Mouse (Mus musculus) A20 (cell line): ENCODE results near the gene 1700008O03Rik.
A peak's percentile ranks its signal among the peaks of the same experiment; 100 is the strongest.

Experiments used
- DNase-seq: peaks from one replicate; pipeline ENCODE4 v3.0.0-alpha.2; 2011; ENCODE audit warnings: low read depth, low spot score

The 1700008O03Rik gene

GRCm38 (mm10) chr7:44349043-44349442, 36.6 kb downstream of the 1700008O03Rik start:
- peak; percentile 49 for DNase-seq

DNA sequence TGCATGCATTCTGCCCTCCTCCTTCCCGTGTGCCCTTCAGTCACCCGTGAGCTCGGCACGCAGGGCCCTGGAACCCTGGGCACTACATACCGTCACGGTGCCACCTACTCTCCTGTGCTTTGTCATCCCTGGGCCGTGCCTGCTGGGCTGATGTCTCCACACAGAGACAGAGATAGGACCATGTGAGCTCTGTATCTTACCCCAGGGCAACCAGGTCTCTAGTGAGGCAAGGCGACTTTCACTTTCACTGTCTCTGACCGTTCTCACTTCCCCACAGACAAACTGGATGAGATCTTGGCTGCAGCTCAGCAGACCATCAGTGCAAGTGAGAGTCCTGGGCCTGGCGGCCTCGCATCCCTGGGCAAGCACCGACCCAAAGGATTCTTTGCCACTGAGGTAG, 41.0 kb downstream of the 1700008O03Rik start:
- peak; percentile 90 for DNase-seq

DNA sequence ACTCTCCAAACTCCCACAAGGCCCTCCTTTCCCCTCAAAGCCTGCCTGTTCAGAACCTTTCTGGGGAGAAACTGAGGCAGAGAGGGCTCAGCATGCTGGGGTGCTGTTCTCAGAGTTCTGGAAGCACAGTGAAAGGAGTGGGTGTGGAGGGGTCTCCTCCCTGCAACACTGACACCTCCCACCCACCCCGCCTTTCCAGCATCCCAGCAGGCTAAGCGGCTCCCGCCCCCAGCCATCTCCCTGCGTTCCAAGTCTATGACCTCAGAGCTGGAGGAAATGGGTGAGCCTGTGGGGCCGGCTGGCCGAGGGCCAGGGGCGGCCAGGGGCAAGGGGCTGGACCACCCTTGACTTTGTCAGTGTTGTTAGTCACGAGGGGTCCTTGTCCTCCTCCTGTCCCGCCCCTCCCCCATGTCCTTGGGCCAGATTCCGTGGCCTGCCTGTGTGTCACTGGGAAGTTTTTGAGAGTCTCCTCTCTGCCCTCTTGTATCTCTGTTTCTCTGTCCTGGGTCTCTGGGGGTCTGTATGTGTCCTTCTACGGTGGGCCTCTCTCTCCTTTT, 42.1 kb downstream of the 1700008O03Rik start:
- DNase-seq: no peak

- no peak for DNase-seq
Measured at GRCm38 (mm10) chr7:44341714-44342113, 43.9 kb downstream of the 1700008O03Rik start.

DNA sequence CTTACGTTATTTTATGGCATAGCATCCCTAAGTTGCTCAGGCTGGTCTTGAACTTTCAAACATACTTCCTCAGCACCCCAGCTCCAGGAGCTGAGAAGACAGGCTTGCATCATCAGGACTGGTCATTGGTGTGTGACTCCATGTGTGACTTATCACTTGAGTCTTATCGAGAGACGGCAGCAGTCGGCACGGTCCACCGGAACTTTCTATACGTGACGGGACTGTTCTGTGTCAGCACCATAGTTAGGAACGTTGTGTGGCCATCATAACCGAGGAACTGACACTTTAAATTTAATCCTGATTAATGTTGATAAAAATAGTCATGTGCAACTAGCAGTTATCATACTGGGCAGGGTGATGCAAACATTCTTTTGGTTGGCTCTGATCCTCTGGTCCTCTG, 44.5 kb downstream of the 1700008O03Rik start:
- no peak for DNase-seq

DNA sequence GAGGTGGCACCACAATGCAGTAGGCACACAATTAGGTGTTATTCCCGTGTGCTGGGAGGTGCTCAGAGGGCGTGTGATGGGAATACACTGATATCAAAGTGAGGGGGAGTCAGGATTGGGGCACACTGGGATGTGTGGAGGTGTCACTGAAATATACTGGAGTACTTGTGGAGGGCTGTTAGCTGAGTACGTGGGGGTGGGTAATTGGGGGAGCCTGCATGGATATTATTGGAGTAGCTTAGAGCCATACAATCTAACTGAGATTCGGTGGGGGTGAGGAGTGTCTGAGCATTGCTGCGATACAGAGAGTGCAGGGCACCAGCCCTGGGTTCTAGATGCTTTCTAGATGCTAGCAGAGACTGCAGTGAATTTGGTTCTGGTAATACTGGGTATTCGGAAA, 45.4 kb downstream of the 1700008O03Rik start:
- DNase-seq: no peak

DNA sequence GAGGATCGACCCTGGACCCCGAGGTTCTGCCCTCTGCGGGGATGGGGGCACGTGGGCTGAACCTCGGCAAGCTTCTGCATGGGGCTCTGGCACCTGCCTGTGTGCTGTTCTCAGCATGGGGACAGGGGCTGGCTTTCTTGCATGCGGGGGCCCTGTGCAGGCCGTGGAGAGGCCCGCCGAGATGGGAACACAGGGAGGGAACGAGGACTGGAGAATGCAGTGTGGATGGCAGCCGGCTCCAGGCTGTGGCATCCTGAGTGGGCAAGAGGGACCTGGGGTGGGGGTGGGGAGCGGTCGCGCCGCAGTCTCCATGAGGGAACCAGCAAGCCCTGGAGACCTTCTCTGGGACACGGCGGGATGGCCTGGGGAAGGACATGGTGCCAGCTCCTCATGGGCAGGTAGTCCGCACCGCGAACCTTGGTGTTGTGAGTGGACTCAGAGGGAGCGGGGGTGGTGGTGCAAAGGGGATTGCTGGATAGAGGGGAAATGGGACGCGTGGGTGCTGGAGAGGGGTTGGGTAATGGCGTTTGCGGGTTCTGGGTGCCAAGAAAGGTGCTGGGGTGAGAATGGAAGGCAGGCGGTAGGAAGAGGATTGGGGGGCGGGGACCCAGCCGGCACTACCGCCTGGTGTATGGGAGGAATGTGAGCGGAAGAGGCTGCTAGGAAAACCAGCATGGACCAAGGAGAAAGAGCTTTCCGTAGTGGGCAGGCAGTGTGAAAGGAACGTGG, 48.3 kb downstream of the 1700008O03Rik start:
- DNase-seq: no peak

GRCm38 (mm10) chr7:44336046-44337021, 49.3 kb downstream of the 1700008O03Rik start:
- no peak for DNase-seq

- DNase-seq: no peak
Measured at GRCm38 (mm10) chr7:44335031-44335878, 50.4 kb downstream of the 1700008O03Rik start.

DNA sequence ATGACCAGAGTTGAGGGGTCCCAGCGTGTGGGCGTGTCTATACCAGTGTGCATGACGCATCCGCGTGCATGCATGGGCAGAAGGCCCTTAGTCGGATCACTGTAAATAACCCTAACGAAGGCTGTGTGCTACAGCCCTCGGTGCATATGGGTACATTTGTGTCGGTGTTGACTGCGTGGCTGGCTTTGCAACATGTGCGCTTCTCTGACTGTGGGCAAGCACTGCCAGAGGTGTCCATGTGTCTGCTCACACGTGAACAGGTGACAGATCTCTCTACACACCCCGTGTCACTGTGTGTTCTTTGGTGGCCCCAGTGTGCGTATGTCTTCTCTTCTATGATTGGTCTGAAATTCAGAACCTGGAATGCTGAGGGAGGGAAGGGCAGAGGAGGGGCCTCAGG, 51.5 kb downstream of the 1700008O03Rik start:
- no peak for DNase-seq

- no peak for DNase-seq
Measured at GRCm38 (mm10) chr7:44332336-44332735, 53.3 kb downstream of the 1700008O03Rik start.

DNA sequence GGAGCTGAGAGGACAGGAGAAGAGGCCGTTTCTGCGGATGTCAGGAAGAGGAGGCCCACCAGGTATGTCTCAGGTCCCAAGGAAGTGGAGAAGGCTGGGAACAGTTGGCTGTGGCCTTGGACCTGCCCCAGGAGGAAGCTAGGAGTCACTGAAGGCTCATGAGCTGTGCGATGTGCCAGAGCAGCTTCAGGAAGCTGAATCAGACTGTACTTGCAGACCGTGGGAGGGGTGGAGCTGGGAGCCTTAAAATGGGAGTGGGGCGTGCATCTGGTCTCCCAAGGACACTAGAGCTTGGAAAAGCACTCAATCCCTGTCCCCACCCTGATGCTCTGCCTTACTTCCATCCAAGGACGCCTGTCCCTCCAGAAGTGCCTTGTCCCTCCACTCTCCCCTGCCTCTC, 59.0 kb downstream of the 1700008O03Rik start:
- no peak for DNase-seq

- DNase-seq: no peak
Measured at GRCm38 (mm10) chr7:44322290-44322689, 63.3 kb downstream of the 1700008O03Rik start.

DNA sequence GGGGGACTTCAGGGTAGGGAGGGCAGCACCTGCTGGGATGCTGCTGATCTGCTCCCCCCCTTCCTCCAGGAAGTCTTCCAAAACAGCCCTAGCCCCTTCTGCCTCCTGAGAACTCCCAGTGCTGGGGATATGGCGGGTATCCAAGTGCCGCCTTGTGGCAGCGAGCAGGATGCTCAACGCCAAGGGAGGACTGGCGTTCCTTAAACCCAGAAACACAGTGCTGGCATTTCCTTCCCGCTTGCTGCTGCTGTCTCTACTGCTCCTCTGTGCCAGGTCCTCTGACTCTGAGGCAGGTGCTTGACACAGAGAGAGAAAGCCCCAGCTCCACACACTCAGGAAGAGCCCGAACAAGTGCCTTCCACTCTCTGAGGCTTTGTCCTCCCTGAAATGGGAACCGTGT, 64.7 kb downstream of the 1700008O03Rik start:
- no peak for DNase-seq

- peak; percentile 49 for DNase-seq
Measured at GRCm38 (mm10) chr7:44317913-44318312, 67.7 kb downstream of the 1700008O03Rik start.

DNA sequence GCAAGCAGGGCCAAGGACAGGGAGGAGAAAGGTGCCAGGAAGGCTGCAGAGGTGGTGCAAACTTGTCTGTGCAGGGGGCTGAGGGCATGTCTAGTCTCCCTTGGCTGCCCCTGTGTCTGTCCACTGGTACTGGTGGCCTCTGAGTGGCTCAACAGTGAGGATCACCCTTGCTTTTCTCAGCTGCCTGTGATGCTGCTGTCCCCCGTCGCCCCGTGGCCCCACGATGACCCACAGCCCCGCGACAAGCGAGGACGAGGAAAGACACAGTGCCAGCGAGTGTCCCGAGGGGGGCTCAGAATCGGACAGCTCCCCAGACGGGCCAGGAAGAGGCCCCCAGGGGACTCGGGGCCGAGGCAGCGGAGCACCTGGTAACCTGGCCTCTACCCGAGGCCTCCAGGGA, 73.1 kb downstream of the 1700008O03Rik start:
- no peak for DNase-seq

DNA sequence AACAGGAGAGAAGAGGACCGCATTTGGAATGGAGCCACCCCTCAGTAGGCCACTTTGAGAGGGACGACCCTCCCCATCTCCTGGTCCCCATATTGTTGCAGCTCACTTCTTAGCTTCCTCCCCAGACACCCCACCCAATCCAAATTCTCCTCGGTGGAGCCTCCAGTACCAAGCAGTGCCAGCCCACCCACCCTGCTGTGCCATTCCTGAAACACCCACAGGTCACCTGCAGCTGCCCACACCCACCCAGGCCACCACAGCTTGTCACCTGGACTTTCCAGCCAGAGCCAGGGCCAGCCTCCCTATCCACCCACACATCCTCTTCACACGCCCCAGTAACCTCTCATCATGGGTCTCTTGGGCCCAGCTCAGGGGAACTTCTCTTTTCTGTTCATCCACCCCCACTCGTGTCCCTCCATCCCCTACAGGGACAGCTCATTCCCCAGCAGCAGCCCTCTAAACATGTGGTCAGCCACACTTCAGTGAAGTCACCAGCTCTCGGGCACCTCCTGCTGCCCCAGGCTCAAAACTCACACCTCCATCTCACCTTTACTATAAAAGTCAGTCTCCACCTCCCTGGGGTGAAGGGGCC, 73.8 kb downstream of the 1700008O03Rik start:
- DNase-seq: peak; percentile 48

DNA sequence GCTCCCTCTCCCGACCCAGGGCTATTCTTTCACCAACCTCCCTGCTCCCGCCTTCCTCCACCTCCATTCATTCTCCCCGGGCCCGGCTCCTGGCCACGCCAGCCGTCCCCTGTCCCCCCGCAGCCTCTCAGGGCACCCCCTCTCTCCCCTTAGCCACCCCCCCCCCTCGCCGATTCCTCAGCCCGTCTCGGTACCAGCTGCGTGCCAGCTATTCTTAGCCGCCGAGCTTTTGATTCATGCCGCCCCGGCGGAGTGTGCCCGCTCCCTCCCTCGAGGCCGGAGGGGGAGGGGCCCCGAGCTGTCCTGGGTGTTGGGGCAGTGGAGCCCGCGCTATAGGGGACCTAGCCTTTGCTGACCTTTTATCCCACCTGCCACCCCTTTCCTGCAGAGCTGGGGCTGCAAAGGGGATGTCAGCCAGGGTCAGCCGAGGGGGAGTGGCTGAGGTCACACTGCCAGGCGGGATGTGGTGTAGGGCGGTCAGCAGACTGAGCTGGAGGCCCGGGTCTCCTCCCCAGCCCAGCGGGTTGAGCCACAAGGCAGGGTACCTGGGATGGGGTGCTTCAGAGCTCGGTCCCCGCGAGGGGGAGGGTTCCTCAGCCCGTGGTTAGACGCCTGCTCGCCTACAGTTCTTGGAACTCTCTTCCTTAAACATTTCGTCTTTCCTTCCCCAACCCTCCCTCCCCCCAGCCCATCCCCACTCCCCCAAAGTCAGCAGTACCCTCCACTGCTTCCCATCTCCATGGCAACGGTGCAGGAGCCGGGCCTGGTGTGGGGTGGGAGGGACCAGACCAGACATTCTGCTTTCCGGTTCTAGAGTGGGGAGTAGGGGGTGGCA, 74.5 kb downstream of the 1700008O03Rik start:
- DNase-seq: peak; percentile 54

DNA sequence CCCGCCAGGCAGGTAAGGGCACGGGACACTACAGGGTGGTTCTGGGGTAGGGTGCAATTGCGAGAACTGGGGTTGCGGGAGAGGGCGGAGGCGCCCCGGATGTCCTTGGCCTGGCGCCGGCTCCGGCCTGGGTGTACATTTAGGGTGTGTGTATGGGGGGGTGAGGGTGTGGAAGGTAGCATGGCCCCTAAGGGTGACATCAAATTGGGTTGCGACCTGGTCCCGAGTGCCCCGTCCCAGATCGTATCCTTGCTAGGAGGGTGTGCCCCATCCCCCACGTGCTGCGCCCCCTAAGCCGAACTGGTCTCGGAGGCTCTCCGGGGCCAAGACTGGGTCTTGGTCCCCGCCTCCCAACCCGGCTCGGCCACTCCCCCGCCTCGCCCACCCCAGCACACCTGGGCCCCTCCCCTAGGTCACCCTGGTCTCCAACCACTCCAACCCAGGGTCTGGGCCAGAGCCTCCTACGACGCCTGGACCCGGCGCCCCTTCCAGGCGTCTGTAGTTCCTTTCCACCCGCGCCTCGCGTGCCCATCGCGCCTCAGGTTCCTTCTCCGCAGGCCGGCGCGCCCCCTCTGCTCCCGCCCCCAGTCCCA, 75.2 kb downstream of the 1700008O03Rik start:
- DNase-seq: peak; percentile 36
